Mouse (Mus musculus): ENCODE measurements around the gene Ptges2. TPM values are rescaled to one million over a fixed set of nuclear protein-coding genes. Genes with fewer than 3 reads are reported as not detected.

The Ptges2 gene
- total and polyA plus RNA-seq, 3 experiments, result 35.6 to 69.6 (median 55.3) TPM

DNA sequence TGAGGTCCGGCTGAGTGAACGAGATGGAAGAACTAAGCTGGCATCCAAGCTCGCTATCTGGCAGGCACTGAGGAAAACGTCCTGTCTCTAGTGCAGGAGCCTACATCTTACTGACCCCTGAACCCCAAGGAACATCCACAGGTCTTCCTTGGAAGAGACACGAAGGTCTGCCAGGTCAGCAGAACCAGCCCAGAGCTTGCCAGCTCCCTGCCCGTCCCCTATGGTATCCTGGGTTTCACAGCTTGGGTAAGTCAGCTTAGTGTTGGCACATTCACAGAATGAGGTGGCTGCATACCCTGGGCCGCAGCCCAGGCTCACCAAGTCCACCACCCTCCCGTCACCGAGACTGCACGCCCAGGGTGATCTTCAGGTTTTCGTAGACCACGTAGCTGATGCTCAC is 20.1 kb downstream of the Ptges2 start:
- DNase-seq, result no peak

DNA sequence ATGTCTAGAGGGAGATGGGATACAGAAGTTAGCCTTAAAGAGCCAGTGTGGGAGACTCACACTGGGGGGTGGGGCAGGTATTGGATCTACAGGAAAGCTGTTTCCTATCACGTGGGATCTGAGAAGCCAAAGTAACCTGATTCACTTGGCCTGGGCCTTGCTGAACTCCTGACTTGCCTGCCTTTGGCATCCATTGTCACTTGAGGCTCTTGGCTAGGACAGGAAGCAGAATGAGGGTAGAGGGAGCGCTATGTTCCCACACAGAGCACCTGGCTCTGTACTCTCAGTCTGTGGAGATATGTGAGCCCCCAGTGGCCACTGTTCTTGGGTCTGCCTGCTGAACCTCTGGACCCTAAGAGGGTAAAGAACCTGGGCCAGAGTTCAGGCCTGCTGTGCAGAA is 20.9 kb downstream of the Ptges2 start:
- no peak for DNase-seq

DNA sequence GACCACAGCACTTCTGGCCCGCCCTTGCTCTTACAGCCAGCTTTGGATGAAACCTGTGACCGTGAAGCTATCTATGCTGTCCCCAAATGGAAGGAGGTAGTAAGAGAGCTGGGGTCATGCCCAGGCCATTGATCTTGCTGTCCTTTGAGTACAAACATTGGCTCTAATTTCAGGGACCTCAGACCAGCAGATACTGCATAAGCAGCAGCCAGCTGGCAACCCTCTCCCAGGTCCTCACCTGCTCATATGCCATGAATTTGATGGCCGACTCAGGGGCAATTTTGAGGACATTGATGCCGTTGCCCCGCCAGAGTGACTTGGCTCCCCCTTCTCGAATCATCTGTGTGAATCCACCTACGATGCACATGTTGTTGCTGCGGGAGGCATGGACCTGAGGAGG is 21.8 kb downstream of the Ptges2 start:
- DNase-seq, result no peak

DNA sequence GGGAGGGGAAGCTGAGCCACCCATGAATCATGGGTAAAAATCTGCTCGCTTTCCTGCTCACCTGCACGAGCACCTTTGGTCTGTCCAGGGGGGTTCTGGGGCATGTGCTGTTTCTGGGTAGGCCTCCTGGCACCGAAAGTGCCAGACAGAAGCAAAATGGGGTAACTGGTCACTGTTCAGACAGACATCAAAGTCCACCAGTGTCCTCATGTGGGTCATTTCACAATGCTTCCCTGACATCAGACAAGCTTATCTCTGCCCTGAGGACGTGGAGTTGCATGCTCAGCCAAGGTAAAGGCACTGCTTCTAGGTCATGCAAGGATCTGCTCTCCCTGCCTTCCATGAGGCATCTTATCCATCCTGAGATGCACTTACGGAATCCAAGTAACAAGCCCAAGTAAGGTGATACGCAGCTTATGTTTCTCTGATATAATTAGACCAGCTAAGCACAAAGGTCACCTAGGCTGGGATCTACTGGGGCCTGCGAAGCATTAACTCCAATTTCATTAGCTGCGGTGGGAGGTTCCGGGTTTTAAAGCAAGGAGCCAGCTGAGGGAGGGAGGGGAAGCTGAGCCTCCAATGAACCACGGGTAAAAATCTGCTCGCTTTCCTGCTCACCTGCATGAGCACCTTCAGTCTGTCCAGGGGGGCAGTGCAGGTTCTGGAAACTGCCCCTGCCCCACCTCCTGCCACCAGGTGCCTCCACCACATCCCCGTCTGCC is 22.9 kb downstream of the Ptges2 start:
- no peak for DNase-seq

DNA sequence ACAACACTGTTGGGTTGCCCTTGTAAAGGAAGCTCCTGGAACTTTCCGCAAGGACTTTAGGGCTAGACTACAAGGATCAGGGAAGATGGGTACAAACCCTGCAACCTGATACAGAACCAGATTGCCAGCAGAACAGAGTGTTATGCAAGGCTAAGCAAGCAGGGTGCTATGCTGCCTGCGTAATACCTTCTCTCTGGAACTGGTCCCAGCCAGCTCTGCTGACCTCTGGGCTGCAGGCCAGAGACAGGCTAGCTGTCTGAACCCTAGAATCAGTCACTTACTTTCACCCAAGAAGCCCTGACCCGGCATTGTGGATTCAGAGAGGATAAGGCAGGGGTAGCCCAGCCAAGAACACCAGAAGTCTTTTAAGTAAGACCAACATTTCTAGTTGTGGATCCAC is 23.7 kb downstream of the Ptges2 start:
- DNase-seq, result peak; percentile 93

DNA sequence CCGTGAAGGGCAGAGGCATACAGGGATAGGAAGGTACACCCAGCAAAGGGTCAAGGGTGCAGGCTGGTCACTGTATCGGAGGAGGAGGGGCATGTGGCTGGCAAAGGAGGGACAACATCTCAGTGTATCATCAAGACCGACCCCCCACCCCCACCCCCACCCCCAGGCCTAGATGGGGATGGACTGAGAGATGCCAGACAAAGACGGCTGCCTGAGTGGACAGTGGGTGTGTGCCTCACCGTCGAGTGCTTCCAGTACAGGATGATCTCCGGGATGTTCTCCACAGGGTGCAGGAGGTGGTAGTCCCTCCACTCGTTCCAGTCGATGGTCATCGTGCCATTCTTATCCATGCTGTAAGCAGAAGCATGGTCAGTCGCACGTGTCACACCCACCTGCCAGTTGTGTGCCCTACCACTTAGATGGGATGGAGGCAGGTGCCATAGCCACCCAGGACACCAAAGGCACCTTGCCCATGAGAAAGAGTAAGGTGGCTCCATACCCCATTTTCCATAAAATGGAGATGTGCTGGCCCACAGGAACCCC is 24.4 kb downstream of the Ptges2 start:
- no peak for DNase-seq

DNA sequence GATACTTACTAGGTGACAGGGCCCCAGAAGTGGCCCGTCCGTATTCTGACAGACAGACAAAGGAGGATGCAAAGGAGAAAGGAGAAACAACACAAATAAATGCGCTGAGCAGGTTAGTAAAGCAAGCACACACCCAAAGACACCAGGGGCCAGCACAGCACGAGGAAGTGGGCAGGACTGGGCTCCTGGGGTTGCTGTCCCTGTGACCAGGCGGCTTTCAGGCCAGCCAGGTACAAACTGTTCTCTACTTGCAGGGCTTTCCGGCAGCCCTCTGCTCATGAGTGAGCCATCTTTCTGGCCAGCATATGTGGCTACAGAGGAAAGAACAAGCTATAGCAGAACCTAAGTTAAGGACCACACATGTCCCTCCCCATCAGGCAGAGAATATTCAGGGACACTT is 25.0 kb downstream of the Ptges2 start:
- no peak for DNase-seq

DNA sequence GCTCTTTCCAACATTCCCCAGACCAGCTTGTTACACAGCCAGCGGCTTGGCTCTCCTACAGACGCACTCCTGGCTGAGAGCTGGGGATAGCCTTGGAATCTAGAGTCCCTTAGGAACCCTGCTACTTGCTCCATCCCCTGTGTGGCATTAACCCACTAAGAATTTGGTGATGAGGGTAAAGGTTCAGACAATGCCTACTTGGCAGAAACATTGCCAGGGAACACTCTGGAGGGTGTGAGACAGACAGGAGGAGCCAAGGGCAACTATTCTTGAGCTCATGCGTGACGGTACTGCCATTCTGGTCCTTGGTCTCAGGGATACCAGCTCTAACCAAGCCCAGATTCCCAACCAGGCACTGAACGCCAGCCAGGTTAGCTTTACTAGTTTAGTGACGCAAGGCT is 26.2 kb downstream of the Ptges2 start:
- DNase-seq, result peak; percentile 39

DNA sequence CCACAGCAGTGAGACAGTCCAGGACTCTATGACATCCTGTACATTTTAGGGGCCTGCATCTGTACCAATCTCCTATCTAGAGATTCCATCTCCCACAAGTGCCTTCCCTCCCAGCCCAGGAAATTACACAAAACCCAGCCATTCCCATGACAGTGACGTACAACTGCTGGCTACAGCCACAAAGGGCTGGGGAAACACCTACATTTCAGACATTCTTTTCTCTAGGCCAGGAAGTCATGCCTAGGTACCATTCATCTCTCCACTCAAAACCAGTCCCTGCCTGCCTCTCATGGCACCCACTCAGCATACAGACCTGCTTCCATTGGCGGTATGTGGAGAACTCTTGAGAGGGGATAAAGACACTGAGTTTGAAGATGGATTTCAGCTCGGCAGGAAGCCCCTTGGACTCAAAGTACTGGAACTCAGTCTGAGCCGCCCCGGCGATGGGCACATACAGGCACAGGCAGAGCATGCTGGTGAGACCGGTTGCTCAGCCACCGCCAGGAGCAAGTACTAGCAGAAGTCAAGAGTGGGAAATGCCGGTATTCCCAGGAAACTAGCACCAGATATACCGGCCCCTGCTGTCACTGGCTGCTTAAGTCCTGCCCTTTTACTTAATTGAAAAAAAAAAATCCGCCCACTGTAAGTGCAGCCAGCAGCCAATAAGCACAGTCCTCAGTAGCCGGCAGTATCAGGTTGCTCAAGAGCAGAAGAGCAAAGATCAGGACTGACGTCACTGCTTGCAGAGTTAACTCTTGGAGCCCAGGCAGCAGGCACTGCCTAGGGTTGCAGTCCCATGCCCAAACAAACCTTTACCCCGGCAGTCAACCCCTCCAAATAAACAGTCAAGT is 28.0 kb downstream of the Ptges2 start:
- DNase-seq, result peak; percentile 86

DNA sequence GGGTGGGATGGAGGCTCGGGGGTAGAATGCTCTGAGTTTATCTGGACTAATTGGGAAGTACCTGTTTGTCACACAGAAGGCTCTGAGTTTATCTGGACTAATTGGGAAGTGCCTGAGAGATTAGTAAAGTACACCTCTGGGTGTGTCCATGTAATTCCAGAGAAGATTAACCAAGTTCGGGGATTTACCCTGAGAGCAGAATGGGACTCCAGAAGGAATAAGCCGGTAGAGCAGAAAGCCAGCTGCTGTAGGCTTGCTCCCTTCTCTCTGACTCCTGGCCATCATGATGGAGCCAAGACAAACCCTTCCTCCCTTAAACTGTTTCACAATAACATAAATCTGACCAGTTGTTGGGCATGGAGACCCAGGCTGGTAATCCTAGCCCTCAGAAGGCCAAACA is 29.1 kb downstream of the Ptges2 start:
- DNase-seq, result no peak

DNA sequence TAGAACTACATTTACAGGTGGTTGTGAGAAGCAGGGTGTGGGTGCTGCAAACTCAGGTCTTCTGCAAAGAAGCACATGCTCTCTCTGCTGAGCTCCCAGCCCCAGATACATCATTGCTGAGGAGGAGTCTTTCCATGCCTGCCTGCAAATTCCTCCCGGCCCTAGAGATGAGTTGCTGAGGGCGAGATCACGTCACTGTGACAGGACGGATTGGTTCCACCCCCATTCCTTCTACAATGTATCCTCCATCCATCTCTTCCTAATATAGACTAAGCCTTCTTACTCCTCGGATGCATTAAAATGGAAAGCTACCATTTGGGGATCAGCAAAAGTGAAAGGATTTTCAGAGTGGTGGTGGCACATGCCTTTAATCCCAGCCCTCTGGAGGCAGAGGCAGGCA is 29.9 kb downstream of the Ptges2 start:
- no peak for DNase-seq

DNA sequence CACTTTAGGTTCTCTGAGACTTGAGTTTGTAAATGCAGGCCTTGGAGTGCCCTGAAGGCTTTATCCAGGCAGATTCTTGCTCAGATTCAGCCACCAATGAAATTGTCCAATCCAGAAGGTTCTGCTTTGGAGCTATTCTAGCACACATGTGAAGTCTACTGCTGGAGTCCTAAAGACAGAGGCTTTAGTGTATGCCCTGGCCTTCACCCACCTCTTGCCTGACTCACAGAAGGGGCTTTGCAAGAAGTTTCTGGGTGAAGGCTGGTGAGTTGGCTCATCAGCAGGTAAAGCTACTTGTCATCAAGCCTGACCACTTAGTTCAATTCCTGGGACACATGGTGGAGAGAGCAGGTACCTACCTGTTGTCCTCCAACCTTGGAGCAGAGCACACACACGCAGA is 30.4 kb downstream of the Ptges2 start:
- peak; percentile 55 for DNase-seq

DNA sequence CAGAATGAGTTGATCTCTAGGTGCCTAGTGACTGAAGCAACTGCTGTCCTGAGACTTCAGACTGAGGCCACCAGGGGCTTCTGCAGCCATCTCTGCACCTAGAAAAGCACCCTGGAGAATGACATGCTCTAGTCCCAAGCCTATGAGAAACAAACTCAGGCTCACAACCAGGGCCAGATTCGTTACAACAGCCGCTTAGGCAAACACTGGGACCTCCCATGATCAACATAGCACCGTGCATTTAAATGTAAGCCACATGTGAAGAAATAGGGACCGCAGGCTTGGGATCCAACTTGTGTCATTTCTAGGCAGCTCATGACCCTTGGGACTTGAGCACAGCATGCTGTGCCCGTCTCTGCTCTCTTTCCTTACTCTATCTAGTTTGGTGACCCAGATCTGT is 32.0 kb downstream of the Ptges2 start:
- no peak for DNase-seq

DNA sequence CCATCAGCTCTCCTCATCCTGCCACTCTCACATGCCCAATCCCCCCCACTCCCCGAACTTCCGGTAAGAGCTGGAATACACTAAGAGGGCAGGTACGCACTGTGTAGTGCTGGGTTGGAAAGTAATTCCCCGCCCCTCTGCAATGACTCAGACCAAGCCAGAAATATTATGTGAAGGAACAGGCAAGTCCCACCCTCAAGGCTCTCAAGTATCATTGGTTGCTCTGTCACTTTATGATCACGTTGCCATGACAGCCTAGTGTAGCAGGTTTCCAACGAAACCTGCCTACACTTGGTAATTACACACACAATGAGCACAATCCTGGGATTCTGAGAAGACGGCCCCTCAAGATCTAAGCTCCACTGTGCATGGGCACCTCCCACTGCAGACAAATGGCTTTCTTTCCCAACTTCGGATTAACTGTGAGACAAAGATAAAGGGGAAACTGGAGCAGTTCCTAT is 32.6 kb downstream of the Ptges2 start:
- peak; percentile 83 for DNase-seq

DNA sequence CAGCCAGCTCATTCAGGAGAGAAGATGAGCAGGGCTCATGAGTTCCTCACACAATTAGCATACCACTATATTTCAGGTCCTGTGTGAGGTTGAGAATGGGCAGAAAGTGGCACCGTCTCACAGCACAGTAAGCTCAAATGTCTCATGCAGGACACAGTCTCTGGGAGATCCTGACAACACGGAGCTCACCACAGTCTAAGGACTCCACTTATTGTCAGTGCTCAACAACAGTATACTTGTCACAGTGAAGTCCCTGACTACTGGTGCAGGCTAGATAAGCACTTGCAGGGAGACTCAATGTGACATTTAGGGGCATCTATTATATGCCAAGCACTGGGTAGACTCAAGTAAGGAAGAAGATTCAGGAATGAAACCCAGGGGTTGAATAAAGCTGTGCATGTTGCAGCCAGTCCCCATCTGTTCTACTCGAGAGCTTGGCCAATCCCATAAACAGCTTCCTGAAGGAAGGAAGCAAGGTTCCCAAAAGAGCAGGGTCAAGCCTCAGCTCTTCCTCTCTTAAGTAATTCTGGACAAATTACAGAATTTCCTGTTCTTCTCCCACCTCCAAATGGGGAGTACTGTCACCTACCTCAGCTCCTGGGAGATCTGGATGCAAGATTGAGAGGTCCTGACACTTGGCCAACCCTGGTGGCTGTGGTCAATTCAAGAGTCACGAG is 33.7 kb downstream of the Ptges2 start:
- DNase-seq, result no peak

DNA sequence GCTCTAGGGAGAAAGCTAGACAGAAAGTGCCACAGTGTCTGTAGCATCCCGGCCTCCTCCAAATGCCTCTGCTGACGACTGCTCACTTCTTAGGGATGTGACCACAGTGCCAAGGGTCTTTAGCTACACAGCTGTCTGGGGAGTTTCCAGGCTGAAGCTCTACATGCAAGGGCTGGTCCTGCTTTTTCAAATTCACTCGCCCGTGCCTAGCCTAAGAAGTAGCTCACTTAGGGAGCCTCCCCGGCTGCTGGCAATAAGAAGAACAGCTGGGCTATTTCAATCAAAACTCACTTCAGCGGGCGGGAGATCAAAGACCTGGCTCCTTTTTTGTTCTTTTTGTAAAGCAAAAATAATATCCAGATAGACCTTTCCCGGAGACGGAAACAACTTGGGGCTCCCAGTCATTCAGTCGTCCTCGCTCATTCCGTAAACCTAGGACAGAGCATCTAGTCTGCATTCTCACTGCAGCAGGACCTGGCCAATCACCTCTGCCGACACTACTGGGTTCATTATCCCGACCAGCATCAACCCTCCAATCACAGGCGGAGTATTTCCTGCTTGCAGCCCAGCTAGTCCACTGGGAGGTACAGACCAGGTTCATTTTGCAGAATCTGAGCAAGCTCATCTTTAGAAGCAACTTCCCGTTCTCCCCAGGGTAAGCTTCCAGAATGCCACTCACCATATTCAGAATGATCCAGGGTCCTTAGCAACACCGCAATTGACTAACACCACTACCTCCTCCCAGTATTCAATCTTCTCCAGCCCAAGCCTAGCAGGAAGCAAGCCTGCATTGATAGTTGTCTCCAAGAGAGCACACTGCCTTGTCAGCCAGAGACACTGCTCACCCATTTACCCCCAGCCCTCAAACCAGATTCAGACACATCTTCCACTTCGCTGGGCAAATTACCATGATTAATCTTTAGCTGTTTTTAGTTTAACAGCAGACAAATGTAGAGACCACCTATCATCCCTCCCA is 35.3 kb downstream of the Ptges2 start:
- peak; percentile 77 for DNase-seq

DNA sequence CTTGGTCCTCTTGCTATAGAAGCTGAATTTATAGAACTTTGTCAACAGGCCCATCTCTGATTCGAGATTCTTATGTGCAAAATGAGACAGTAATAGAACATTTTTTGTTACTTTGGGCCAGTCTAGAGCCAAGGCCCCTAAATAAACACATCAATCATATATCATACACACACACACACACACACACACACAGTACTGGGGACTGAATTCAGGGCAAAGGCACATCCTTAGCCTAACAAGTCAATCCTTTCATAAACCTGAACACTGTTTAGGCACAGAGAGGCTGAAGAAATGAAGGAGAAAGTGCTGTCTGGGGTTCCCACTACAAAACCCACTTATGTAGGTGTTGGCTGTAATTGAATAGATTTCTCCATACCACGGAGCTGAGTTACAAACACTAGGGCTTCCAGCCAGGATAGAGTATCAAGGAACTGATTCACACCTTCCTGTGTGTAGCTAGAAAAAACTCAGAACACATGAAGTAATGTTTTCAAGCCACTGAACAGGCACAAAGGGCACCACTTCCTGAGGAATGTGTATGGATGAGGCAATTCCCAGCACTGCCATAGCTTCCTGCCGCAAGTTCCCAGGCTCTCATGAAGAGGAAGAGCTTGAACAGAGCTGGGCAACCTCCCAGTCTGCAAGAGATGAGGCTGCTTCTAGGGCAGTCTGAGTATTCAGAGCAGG is 41.1 kb downstream of the Ptges2 start:
- DNase-seq, result no peak

DNA sequence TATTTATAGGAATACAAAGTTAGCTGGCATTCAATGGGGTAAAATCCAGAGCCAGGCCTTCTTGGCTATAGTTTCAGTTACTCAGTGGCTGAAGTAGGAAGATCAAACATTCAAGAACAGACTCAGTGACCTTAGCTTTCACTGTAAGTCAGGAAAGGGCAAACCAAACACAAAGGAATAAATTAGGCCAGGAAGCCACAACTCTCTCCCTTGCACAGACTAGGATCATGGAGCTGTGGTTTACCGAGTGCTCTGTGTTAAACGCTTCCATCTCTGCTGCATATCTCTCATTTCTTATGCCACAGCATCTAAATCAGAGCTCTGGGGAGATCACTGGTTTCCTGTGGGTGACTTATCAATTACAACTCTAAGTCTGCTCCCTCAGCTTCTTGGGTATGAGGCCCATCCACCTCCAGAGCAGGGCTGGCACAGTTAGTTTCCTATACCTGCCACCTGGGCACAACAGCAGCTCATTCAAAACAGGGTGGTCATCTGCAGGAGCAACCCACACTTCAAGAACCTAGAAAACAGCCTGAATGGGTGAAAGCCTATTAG is 42.0 kb downstream of the Ptges2 start:
- no peak for DNase-seq

DNA sequence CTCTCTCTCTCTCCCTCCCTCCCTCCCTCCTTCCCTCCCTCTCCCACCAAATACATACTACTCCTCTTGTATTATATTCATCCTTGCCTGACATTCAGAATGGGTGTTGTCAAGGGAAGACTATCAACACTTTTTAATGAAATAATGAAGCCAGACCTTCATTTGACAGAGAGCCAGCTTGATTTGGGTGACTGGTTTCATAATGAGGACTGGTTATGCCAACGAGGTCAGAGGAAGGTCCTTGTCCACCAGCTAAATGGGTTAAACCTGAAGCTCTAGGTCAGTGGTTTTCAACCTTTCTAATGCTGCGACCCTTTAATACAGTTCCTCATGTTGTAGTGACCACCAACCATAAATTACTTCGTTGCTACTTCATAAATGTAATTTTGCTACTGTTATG is 43.0 kb downstream of the Ptges2 start:
- no peak for DNase-seq

DNA sequence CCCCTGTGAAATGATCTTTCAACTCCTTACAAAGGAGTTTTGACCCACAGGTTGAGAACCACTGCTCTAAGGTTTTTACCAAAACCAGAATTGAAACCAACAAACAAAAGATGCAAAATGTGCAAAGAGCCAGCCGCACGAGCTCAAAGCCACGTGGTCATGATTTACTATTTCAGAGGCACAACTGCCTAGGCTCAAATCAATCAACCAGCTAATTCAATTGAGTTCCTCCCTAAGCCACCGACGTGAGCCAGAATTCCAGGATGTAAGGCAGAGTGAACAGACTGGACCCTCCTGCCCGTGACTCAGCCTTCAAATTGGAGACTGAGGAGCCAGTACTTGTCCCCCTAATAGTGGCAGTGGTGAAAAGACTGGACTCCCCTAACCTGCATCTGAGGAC is 43.5 kb downstream of the Ptges2 start:
- DNase-seq, result no peak

Measured in adrenal gland, adult 2 months (tissue).